Mouse (Mus musculus) small intestine, adult 2 months (tissue): ENCODE results near the gene Grtp1.

ENCODE experiments used
- CTCF ChIP-seq: fragments of 200-500 bp; IDR thresholded peaks from 2 replicates; pipeline ENCODE4 v1.5.1; 2012; ENCODE audit warnings: low read depth, mild to moderate bottlenecking, control low read depth, inconsistent platforms, low read length, moderate library complexity, mixed read lengths; ENCODE audit not compliant: insufficient replicate concordance, insufficient read length; ENCODE audit errors: extremely low read depth
- POLR2A ChIP-seq: fragments of 200-500 bp; IDR thresholded peaks from 2 replicates; pipeline ENCODE4 v1.6.1; 2012; ENCODE audit warnings: low read depth, mild to moderate bottlenecking, control low read depth, inconsistent platforms, low read length, moderate library complexity

- TF ChIP-seq CTCF (peak; percentile 82; the same call in 1 of the 2 replicates), POLR2A (no peak)
These were observed 13.3 kb upstream of the Grtp1 start for GRCm38 (mm10) chr8:13213479-13214268.
